Mouse (Mus musculus): ENCODE data around the gene Prss46. TPM values are rescaled to one million over a fixed set of nuclear protein-coding genes. Genes with fewer than 3 reads are reported as not detected.

Prss46 gene
- polyA plus RNA-seq, 1 experiment = not detected

DNA sequence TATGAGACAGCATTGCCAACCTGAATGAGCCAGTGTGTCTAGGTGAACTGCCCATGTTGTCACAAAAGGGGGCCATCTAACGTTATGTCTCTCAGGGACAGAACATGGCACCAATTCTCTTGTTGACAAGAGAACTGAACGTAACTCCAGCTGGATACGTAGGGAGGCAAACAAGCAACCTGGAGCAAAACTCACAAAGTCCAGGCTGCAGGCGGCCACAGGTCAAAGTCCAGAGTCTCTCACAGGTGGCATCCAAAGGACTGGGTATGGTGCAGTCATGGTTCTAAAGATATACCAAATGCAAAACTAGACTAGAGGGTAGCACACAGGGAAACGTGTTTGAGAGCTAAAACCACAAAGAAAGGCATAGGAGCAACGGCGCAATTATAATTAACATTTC lies 22.9 kb upstream of the Prss46 start:
- Histone ChIP-seq H3K36me3 (ENCODE audit: control insufficient read depth, insufficient read depth, low read length) (no peaks in the 10 kb centered on the region), H3K27ac (ENCODE audit: insufficient read depth, low read depth, low read length) (no peak overlapping the region), H3K4me3 (ENCODE audit: low read depth, low read length) (no peak overlapping the region), H3K4me1 (ENCODE audit: control insufficient read depth, insufficient read depth, insufficient read length, low read length) (peaks cover 5% of the 10 kb centered on the region; the same call in 1 of the 2 replicates), H3K27me3 (ENCODE audit: control insufficient read depth, insufficient read depth, low read length) (no peaks in the 10 kb centered on the region; the same call in 1 of the 2 replicates)
- no peak for TF ChIP-seq POLR2A (IDR thresholded peaks at IDR 0.05; ENCODE audit: low read depth, low read length)
- TF ChIP-seq CTCF (IDR thresholded peaks at IDR 0.05; ENCODE audit: extremely low read depth, insufficient read length, insufficient replicate concordance, low read depth, low read length) = no peak
- 47% methylated on average over 7 of the region's 7 CpGs for WGBS

- peaks cover 5% of the 10 kb centered on the region; the same call in 1 of the 2 replicates for H3K4me1 ChIP-seq (ENCODE audit: control insufficient read depth, insufficient read depth, insufficient read length, low read length)
- 73% methylated on average over 4 of the region's 4 CpGs for WGBS
- TF ChIP-seq POLR2A (IDR thresholded peaks at IDR 0.05; ENCODE audit: low read depth, low read length) (no peak), CTCF (IDR thresholded peaks at IDR 0.05; ENCODE audit: extremely low read depth, insufficient read length, insufficient replicate concordance, low read depth, low read length) (no peak)
- H3K36me3 ChIP-seq (ENCODE audit: control insufficient read depth, insufficient read depth, low read length) = no peaks in the 10 kb centered on the region
- H3K27ac ChIP-seq (ENCODE audit: insufficient read depth, low read depth, low read length) = no peak overlapping the region
- H3K4me3 ChIP-seq (ENCODE audit: low read depth, low read length) = no peak overlapping the region
- 0 out of 2 replicates have a peak, but pooled peaks cover 3% of the 10 kb centered on the region for H3K27me3 ChIP-seq (ENCODE audit: control insufficient read depth, insufficient read depth, low read length)
Measured at GRCm38 (mm10) chr9:110825426-110825825, 18.9 kb upstream of the Prss46 start.

DNA sequence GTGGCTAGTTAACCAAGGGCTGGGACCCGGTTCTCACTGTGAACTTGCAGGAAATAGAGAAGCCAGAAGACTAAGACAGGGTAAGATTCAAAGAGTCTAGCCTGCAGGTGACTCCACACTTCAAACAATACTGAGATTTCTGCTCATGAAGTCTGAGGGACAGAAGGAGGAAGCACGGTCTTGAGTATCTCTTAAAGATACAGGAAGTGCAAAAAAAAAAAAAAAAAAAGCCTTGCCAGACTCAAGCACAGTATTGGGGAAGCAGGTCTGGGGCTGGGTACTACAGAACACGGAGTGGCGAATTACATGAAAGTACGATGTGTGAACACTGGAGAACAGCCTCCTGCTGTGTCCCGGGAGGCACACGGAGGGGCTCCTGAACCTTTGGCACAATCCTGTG lies 18.5 kb upstream of the Prss46 start:
- WGBS = 59% methylated on average over 7 of the region's 7 CpGs
- no peaks in the 10 kb centered on the region for H3K36me3 ChIP-seq (ENCODE audit: control insufficient read depth, insufficient read depth, low read length)
- TF ChIP-seq POLR2A (IDR thresholded peaks at IDR 0.05; ENCODE audit: low read depth, low read length) = no peak
- TF ChIP-seq CTCF (IDR thresholded peaks at IDR 0.05; ENCODE audit: extremely low read depth, insufficient read length, insufficient replicate concordance, low read depth, low read length) = no peak
- H3K27ac ChIP-seq (ENCODE audit: insufficient read depth, low read depth, low read length) = no peak overlapping the region
- H3K4me1 ChIP-seq (ENCODE audit: control insufficient read depth, insufficient read depth, insufficient read length, low read length) = peaks cover 5% of the 10 kb centered on the region; the same call in 1 of the 2 replicates
- 0 out of 2 replicates have a peak, but pooled peaks cover 3% of the 10 kb centered on the region for H3K27me3 ChIP-seq (ENCODE audit: control insufficient read depth, insufficient read depth, low read length)
- H3K4me3 ChIP-seq (ENCODE audit: low read depth, low read length) = no peak overlapping the region

DNA sequence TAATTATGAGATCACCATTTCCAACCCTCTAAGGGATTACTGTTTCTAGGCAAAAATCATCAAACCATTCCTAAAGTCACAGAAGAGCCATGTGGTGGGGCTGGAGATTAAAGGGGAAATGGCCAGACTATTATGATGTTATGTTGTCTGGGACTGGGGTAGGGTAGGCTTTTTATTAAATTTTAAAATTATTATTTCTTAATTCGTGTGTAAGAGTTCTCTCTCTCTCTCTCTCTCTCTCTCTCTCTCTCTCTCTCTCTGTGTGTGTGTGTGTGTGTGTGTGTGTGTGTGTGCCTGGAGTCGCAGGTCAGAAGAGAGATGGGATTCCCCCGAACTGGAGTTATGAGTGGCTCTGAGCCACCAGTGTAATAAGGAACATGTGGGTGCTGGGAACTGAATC lies 17.9 kb upstream of the Prss46 start, which contains the start of gene Prss43:
Prss43 (plus strand) TSS at position 301 of the 400 bp plus-strand sequence.
- 0 out of 2 replicates have a peak, but pooled peaks cover 3% of the 10 kb centered on the region for H3K27me3 ChIP-seq (ENCODE audit: control insufficient read depth, insufficient read depth, low read length)
- no peaks in the 10 kb centered on the region for H3K36me3 ChIP-seq (ENCODE audit: control insufficient read depth, insufficient read depth, low read length)
- peaks cover 2% of the 10 kb centered on the region; the same call in 1 of the 2 replicates for H3K4me1 ChIP-seq (ENCODE audit: control insufficient read depth, insufficient read depth, insufficient read length, low read length)
- TF ChIP-seq POLR2A (IDR thresholded peaks at IDR 0.05; ENCODE audit: low read depth, low read length) = no peak
- TF ChIP-seq CTCF (IDR thresholded peaks at IDR 0.05; ENCODE audit: extremely low read depth, insufficient read length, insufficient replicate concordance, low read depth, low read length) = no peak
- no peak within 1 kb of the TSS for H3K4me3 ChIP-seq (ENCODE audit: low read depth, low read length)
- no peak within 1 kb of the TSS for H3K27ac ChIP-seq (ENCODE audit: insufficient read depth, low read depth, low read length)
- WGBS = 75% methylated on average over 3 of the region's 3 CpGs

- H3K4me3 ChIP-seq (ENCODE audit: low read depth, low read length) = no peak overlapping the region
- no peak overlapping the region for H3K27ac ChIP-seq (ENCODE audit: insufficient read depth, low read depth, low read length)
- no peaks in the 10 kb centered on the region for H3K4me1 ChIP-seq (ENCODE audit: control insufficient read depth, insufficient read depth, insufficient read length, low read length)
- WGBS = 63% methylated on average over 5 of the region's 5 CpGs
- no peaks in the 10 kb centered on the region for H3K27me3 ChIP-seq (ENCODE audit: control insufficient read depth, insufficient read depth, low read length)
- no peaks in the 10 kb centered on the region for H3K36me3 ChIP-seq (ENCODE audit: control insufficient read depth, insufficient read depth, low read length)
- no peak for TF ChIP-seq POLR2A (IDR thresholded peaks at IDR 0.05; ENCODE audit: low read depth, low read length)
- TF ChIP-seq CTCF (IDR thresholded peaks at IDR 0.05; ENCODE audit: extremely low read depth, insufficient read length, insufficient replicate concordance, low read depth, low read length) = no peak
Measured at GRCm38 (mm10) chr9:110833021-110833420, 11.3 kb upstream of the Prss46 start.

GRCm38 (mm10) chr9:110834411-110834810 lies 9.9 kb upstream of the Prss46 start, which contains the start of gene Prss45:
Gene Prss45, plus strand, starts transcription at chr9:110834588.
- no peaks in the 10 kb centered on the region for H3K36me3 ChIP-seq (ENCODE audit: control insufficient read depth, insufficient read depth, low read length)
- TF ChIP-seq CTCF (IDR thresholded peaks at IDR 0.05; ENCODE audit: extremely low read depth, insufficient read length, insufficient replicate concordance, low read depth, low read length) = no peak
- TF ChIP-seq POLR2A (IDR thresholded peaks at IDR 0.05; ENCODE audit: low read depth, low read length) = no peak
- H3K4me3 ChIP-seq (ENCODE audit: low read depth, low read length) = no peak within 1 kb of the TSS
- 82% methylated on average over 19 of the region's 19 CpGs for WGBS
- no peak within 1 kb of the TSS; the same call in 1 of the 2 replicates for H3K27ac ChIP-seq (ENCODE audit: insufficient read depth, low read depth, low read length)
- no peaks in the 10 kb centered on the region for H3K27me3 ChIP-seq (ENCODE audit: control insufficient read depth, insufficient read depth, low read length)
- no peaks in the 10 kb centered on the region for H3K4me1 ChIP-seq (ENCODE audit: control insufficient read depth, insufficient read depth, insufficient read length, low read length)

GRCm38 (mm10) chr9:110834961-110835360 lies 9.3 kb upstream of the Prss46 start:
- H3K27me3 ChIP-seq (ENCODE audit: control insufficient read depth, insufficient read depth, low read length) = no peaks in the 10 kb centered on the region
- 40% methylated on average over 10 of the region's 10 CpGs for WGBS
- H3K4me1 ChIP-seq (ENCODE audit: control insufficient read depth, insufficient read depth, insufficient read length, low read length) = no peaks in the 10 kb centered on the region
- no peak overlapping the region for H3K4me3 ChIP-seq (ENCODE audit: low read depth, low read length)
- no peaks in the 10 kb centered on the region for H3K36me3 ChIP-seq (ENCODE audit: control insufficient read depth, insufficient read depth, low read length)
- TF ChIP-seq CTCF (IDR thresholded peaks at IDR 0.05; ENCODE audit: extremely low read depth, insufficient read length, insufficient replicate concordance, low read depth, low read length) (no peak), POLR2A (IDR thresholded peaks at IDR 0.05; ENCODE audit: low read depth, low read length) (no peak)
- H3K27ac ChIP-seq (ENCODE audit: insufficient read depth, low read depth, low read length) = no peak overlapping the region
